Mouse (Mus musculus) left cerebral cortex, postnatal 4 days (tissue): ENCODE data around the gene Ncoa3. TPM values are rescaled to one million over a fixed set of nuclear protein-coding genes. Genes with fewer than 3 reads are reported as not detected.
A peak's percentile ranks its signal among the peaks of the same experiment; 100 is the strongest.

Source experiments
- DNase-seq: peaks from one replicate; pipeline ENCODE4 v3.0.0-alpha.2; 2022
- intact Hi-C: fragments of 180-260 bp; cut with DNase I; formaldehyde crosslinking; loops from one replicate; pipeline ENCODE4 v1.15.1; 2025
- total RNA-seq, 2 experiments: library from RNA; stranded (reverse); gene quantifications; 2 replicates each; pipeline ENCODE4 v1.2.3; 2021

Gene Ncoa3
- total RNA-seq, 2 experiments from 2014 or later: 36.0 to 41.3 TPM

DNA sequence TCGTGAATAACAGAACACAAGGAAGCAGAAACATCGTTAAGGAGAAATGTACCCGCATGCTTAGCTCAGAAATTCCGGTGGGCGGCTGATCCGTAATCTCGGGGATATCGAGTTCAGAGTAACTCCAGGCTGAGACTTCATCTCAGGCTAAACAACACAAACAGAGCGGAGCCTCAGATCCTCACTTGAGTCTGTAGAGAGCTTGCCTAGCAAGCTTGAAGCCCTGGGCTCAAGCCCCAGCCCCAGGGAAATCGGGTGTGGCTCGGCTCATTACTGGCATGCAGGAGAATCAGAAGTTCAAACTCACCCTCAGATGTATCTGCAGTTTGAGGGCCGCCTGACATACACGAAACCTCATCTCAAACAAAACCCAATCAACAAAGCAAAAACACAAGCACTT lies 22.5 kb upstream of the Ncoa3 start:
- intact Hi-C loops: no loop called here

DNA sequence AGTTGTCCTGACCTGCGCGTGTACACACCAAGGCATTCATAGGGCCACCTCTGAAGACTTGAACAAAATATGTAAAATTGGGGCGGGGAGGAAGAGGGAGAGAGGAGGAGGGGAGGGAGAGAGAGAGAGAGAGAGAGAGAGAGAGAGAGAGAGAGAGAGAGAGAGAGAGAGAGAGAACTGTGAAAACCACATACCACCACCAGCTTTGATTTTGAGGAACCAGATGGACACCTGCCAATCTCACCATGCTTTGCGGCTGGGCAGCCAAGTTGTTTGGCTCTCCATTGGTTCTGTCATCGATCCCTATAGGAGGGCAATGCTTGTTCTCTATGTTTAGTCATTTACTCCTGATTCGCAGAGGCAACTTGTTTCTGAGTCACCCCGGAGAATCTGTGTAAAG lies 21.7 kb upstream of the Ncoa3 start:
- DNase-seq: no peak
- intact Hi-C loops: no loop called here

More for the DNA sequence above, 22.5 kb upstream of the Ncoa3 start:
- DNase-seq: no peak

- intact Hi-C loops: no loop called here
- DNase-seq: no peak
Measured at GRCm38 (mm10) chr2:165974383-165974782, 18.1 kb upstream of the Ncoa3 start.

GRCm38 (mm10) chr2:165976186-165976585 lies 16.2 kb upstream of the Ncoa3 start:
- no peak for DNase-seq
- intact Hi-C loops: no loop called here

DNA sequence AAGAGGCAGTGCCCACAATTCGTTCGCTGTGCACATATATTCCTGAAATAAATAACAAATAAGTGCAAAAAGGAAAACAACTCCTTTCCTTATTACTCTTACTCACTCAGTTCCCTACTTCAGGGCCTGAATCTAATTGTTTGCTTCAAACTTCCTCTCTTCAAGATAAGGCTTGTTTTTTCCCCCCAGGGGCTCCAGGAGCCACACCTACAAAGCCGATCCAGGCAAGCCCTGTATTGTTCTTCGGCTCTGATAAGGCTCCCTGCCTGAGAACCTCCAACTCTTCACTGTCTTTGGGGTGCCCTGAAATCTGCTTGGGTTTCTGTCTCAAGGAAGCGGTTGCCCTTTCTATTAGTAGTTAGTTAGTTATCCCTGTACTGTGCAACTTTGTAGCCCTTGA lies 15.6 kb upstream of the Ncoa3 start:
- intact Hi-C loops: no loop called here
- DNase-seq: no peak

DNA sequence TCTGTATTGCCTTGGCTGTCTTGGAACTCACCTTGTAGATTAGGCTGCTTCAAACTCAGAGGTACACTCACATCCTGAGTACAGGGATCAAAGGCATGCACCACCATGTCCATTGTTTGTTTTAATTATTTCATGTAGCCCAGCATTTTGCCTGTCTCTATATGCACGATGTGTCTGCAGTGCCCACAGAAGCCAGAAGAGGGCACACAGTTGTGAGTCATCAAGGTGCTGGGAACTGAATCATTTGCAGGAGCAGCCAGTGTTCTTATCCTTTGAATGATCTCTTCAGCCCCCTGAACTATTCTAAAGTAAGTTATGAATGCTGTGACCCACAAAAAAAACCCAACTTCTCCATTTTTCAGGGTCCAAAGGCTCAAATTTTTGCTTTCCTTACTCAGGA lies 14.3 kb upstream of the Ncoa3 start:
- intact Hi-C loops: no loop called here
- DNase-seq: no peak

GRCm38 (mm10) chr2:165981248-165981977 lies 11.0 kb upstream of the Ncoa3 start:
- DNase-seq: no peak
- intact Hi-C loops: no loop called here

DNA sequence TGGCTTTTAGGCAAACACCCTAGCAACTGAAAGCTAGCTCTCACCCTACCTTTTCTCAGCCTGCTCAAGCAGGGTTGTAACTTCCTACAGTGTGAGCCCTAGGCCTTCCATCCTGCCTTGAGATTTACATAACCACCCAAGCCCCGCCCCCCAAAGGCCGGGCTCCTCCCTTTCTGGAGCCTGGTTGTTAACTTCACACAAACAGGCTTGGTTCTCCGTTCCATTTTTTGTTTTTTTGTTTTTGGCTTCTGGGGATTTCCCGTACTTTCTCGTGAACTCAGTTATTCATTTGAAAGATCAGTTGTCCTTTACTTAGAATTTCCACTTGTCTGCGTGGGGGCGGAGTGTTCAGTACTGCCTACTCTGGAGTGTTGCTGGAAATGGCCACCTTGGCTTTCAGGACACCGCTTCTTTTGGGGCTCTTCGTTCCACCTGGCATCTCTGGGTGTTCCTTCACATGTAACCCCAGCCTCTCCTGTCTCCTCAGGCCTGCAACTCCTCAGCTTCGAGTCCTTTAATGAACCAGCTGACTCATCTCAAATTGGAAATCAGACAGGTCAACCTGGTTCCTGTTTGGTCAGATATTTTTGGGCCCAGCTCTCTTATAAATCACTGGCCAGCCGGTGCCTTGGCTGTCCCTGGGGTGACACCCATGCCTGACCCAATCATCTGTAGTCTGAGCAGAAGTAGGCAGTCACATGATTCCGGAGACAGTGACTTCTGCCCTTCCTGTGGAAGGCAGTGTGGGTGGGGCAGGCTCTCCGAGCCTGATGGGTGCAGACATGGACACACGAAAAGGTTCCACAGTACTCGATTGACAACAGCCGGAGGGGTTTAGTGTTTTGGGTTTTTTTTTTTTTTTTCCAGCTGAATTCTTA lies 9.7 kb upstream of the Ncoa3 start:
- intact Hi-C loops: no loop called here
- no peak for DNase-seq

DNA sequence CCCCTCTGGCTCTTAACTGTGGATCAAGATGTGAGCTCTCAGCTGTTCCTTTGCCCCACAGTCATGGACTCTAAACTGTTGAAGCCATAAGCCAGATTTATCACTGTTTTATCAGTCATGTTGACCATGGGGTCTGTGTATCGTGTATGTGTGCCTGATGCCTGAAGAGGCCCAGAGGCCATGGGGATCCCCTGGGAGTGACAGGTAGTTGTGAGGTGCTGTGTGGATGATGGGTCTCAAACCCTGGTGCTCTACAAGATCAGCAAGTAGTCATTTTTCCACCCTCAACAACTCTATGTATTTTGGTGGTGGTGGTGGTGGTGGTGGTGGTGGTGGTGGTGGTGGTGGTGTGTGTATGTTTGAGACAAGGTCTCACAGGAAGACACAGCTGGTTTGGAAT lies 8.1 kb upstream of the Ncoa3 start:
- no peak for DNase-seq
- intact Hi-C loops: no loop called here

DNA sequence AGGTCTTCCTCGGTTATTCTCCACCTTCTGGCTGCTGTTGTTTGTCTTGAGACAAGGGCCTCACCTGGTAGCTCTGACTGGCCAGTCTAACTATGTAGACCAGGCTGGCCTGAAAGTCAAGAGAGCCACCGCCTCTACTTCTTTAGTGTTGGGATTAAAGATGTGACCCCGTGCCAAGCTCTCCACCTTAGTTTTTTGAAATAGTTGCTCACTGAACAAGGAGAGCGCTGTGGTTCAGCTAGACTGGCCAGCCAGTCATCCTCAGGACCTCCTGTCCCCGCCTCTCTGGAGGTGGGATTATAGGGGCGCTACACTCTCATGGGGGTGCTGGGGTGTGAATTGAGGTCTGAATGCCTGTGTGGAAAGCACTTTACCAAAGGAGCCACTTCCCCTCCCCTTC lies 7.5 kb upstream of the Ncoa3 start:
- intact Hi-C loops: loop anchor here (5.0 kb wide), 1 partner anchor 63 kb away; no protein-coding TSS in a partner anchor
- no peak for DNase-seq

GRCm38 (mm10) chr2:165985581-165985980 lies 6.9 kb upstream of the Ncoa3 start:
- intact Hi-C loops: loop anchor here (5.0 kb wide), 1 partner anchor 63 kb away; no protein-coding TSS in a partner anchor
- DNase-seq: no peak

DNA sequence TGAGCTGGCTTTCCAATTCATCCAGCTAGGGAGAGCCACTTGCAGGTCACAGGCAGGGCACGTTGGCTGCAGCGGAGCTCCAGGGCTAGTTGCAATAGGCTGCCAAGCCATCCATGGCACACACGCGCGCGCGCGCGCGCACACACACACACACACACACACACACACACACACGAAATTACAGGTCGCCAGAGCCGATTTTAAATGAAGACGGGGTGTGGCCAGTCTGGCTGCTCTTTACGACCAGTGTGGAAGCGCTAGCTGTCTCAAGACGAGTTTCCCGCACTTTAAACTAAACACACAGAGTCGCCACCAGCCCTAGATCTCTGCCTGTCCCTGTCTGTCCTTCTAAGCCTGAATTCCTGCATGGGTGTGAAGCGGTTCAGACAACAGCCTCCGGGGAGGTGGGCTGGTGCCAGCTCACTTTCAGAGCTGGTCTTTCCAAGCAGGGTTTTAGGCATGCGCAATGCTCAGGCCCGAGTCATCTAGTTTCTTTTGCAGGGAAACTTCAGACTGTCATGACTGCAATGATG lies 5.4 kb upstream of the Ncoa3 start:
- DNase-seq: peak; percentile 74
- intact Hi-C loops: loop anchor here (5.0 kb wide), 1 partner anchor 65 kb away; no protein-coding TSS in a partner anchor

DNA sequence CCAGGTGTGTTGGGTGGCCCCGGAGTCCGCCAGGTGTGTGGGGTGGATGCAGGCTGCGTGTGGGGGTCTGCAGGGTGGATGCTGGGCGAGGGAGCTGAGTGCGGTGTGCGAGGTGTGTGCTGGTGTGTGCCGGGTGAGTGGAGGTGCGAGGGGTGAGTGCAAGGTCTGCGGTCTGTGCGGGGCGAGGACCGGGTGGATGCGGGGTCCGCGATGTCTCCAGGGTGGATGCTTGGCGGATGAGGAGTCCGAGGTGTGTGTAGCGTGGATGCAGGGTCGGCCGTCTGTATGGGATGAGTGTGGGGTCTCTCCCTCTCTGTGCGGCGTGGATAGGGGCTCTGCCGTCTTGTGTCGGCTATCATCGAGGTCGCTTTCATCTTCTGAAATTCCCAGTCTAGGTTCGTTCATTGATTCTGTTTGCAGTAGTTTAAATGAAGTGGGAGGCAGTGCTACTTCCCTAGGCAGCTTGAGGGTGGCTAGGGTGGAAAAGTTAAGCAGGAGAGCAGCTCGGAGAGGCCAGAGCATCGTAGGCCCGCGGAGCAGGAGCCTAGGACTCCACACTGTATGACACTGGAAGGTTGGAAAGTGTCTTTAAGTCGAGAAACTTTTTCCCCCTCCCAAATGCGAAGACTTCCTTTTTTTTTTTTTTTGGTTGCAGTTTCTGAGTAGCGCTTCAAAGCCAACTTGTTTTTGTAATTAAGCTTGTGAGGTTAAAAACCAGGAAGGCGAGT lies 901 bp downstream of the Ncoa3 start:
- DNase-seq: no peak
- intact Hi-C loops: no loop called here

- no peak for DNase-seq
- intact Hi-C loops: no loop called here
Measured at GRCm38 (mm10) chr2:165994341-165994740, 1.9 kb downstream of the Ncoa3 start.

DNA sequence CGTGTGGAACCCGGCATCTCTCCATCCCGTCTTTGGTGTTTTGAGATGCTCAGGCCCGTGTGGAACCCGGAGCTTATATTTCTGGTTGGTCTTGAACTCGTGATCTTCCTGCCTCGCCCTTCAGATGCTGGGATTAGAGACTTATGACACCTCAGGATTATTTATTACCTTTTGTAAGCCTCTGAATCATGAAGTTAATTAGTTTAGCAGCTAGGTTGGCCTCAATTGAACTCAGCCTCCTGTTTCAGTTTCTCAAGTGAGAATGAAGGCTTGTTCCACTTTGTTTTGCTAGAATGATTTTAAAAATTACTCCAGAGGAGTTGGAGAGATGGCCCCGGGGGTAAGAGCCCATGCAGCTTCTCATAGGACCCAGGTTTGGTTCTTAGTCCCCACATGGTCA lies 3.3 kb downstream of the Ncoa3 start:
- DNase-seq: no peak
- intact Hi-C loops: no loop called here

GRCm38 (mm10) chr2:165996130-165996529 lies 3.7 kb downstream of the Ncoa3 start:
- intact Hi-C loops: no loop called here
- no peak for DNase-seq

- no peak for DNase-seq
- intact Hi-C loops: no loop called here
Measured at GRCm38 (mm10) chr2:165997256-165997967, 5.0 kb downstream of the Ncoa3 start.

GRCm38 (mm10) chr2:165998969-165999368 lies 6.5 kb downstream of the Ncoa3 start:
- DNase-seq: no peak
- intact Hi-C loops: no loop called here

DNA sequence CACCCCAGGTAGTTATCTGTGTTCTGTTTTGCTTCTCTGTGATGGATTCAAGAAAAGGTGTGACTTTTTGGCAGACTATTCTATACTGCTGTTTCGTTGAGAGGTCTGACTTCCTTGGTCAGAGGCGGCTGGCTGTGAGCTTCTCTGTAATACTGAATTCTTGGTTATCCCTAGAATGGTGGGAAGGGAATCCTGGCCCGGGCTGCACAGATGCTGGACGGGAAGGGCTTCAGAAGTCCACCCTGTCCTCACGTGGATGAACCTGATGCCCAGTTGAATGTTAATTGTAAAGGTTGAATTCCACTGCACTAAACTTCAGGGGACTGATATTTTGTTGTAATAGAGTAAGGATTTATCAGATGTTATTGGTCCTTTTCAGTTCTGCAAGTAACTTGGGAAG lies 7.4 kb downstream of the Ncoa3 start:
- intact Hi-C loops: no loop called here
- no peak for DNase-seq

DNA sequence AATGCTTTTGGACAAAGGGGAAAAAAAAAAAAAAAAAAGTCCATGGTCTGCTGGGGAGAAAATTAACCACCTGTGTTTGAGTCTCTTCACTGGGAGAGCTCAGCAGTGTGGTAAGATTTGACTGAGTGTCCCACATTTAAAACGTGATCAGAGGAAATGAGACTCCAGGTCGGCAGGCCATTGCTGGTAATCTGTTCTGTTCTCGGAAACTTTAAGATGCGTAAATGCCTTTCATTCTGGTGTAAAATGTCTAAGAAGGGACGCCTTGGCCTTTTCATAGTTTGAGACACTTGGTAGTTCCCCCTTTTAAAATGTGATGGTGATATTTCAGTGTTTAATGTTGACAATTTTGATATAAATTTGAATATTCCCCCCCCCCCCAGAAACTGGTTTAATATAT lies 7.8 kb downstream of the Ncoa3 start:
- intact Hi-C loops: no loop called here
- DNase-seq: no peak
